Mouse (Mus musculus) megakaryocyte, adult 5-6 weeks (primary cell): ENCODE measurements around the gene Ccdc60. TPM values are rescaled to one million over a fixed set of nuclear protein-coding genes. Genes with fewer than 3 reads are reported as not detected.

Experiments used
- ATAC-seq: 2 replicates; pipeline ENCODE4 v1.8.0; 2016; ENCODE audit warnings: mild to moderate bottlenecking, inconsistent platforms; ENCODE audit not compliant: poor library complexity, severe bottlenecking
- total RNA-seq, 2 experiments: library from RNA; stranded (forward) in 1 of 2; stranded (reverse) in 1 of 2; fragments of 153-499, 151-499 nt in 1 of 2; fragments of 221-1000, 200-1000 nt in 1 of 2; gene quantifications; 2 replicates each; pipeline versions ENCODE4 v1.2.3 to v1.2.4; 2015 to 2017

Gene Ccdc60
- total RNA-seq, 2 experiments from 2014 or later = not detected

- ATAC-seq = no peak
Measured at GRCm38 (mm10) chr5:116274365-116274764, 14.4 kb downstream of the Ccdc60 start.

GRCm38 (mm10) chr5:116271511-116272227 lies 17.1 kb downstream of the Ccdc60 start:
- ATAC-seq = no peak

- ATAC-seq = no peak
Measured at GRCm38 (mm10) chr5:116269212-116270145, 19.3 kb downstream of the Ccdc60 start.

- no peak for ATAC-seq
Measured at GRCm38 (mm10) chr5:116262689-116263088, 26.1 kb downstream of the Ccdc60 start.

- no peak for ATAC-seq
Measured at GRCm38 (mm10) chr5:116261944-116262343, 26.8 kb downstream of the Ccdc60 start.

- no peak for ATAC-seq
Measured at GRCm38 (mm10) chr5:116260356-116260755, 28.4 kb downstream of the Ccdc60 start.

GRCm38 (mm10) chr5:116258321-116258860 lies 30.4 kb downstream of the Ccdc60 start:
- no peak for ATAC-seq

- ATAC-seq = peak; percentile 71
Measured at GRCm38 (mm10) chr5:116253914-116254313, 34.9 kb downstream of the Ccdc60 start.

- ATAC-seq = no peak
Measured at GRCm38 (mm10) chr5:116252186-116252585, 36.6 kb downstream of the Ccdc60 start.

- ATAC-seq = no peak
Measured at GRCm38 (mm10) chr5:116246642-116247041, 42.1 kb downstream of the Ccdc60 start.

GRCm38 (mm10) chr5:116244476-116244875 lies 44.3 kb downstream of the Ccdc60 start:
- no peak for ATAC-seq

GRCm38 (mm10) chr5:116243622-116244021 lies 45.2 kb downstream of the Ccdc60 start:
- ATAC-seq = no peak

- ATAC-seq = no peak
Measured at GRCm38 (mm10) chr5:116231841-116232643, 56.7 kb downstream of the Ccdc60 start.

GRCm38 (mm10) chr5:116228414-116228813 lies 60.4 kb downstream of the Ccdc60 start:
- no peak for ATAC-seq

GRCm38 (mm10) chr5:116224023-116224422 lies 64.8 kb downstream of the Ccdc60 start:
- no peak for ATAC-seq

GRCm38 (mm10) chr5:116221916-116222315 lies 66.9 kb downstream of the Ccdc60 start:
- ATAC-seq = no peak

- no peak for ATAC-seq
Measured at GRCm38 (mm10) chr5:116219288-116219687, 69.5 kb downstream of the Ccdc60 start.

GRCm38 (mm10) chr5:116212706-116213105 lies 76.1 kb downstream of the Ccdc60 start:
- ATAC-seq = no peak

- no peak for ATAC-seq
Measured at GRCm38 (mm10) chr5:116209378-116210091, 79.2 kb downstream of the Ccdc60 start.

GRCm38 (mm10) chr5:116208741-116209368 lies 79.9 kb downstream of the Ccdc60 start:
- no peak for ATAC-seq
